In genomic region chr17:24649581-24650069, GRCm38 (mm10) we compare ENCODE assay signal across 8 mouse cellular contexts. TPM values are rescaled to one million over a fixed set of nuclear protein-coding genes. Genes with fewer than 3 reads are reported as not detected.
DNase-seq lines count a peak whose midpoint lies in the region; ATAC-seq and TF ChIP-seq lines count a peak whose summit lies in the region.

No protein-coding gene starts in this region.

- peaks cover 22% of the 10 kb centered on the region for H3K4me1 ChIP-seq in embryonic facial prominence, embryonic 14.5 days (ENCODE audit: control insufficient read depth, insufficient read depth, low read length)
- 0 out of 2 replicates have a peak, but pooled peaks cover 5% of the 10 kb centered on the region for H3K4me1 ChIP-seq in hindbrain, embryonic 11.5 days (replicated peaks; ENCODE audit: control insufficient read depth, insufficient read depth, low read length)
- H3K4me1 ChIP-seq in midbrain, postnatal 0 days (ENCODE audit: insufficient read depth, low read length), result peaks cover 9% of the 10 kb centered on the region

- DNase-seq in gastrocnemius, postnatal 10 days, result peak; percentile 48
- DNase-seq in gastrocnemius, adult 18-20 months (ENCODE audit: low spot score), result no peak
- DNase-seq in MN1 (ENCODE audit: low spot score), result peak; percentile 63
- DNase-seq in embryonic facial prominence, embryonic 14.5 days (ENCODE audit: low spot score), result no peak
- DNase-seq in hindbrain, embryonic 11.5 days (ENCODE audit: low spot score), result no peak
- peak; percentile 32 for DNase-seq in liver
- DNase-seq in midbrain, postnatal 0 days (ENCODE audit: low spot score), result no peak
- no peak for DNase-seq in layer of hippocampus, postnatal 36 days

- peak; percentile 24; the same call in 1 of the 2 replicates for ATAC-seq in embryonic facial prominence, embryonic 14.5 days (ENCODE audit: low read depth)
- ATAC-seq in hindbrain, embryonic 11.5 days (ENCODE audit: low FRiP score), result peak; percentile 62
- peak; percentile 70 for ATAC-seq in midbrain, postnatal 0 days (ENCODE audit: low FRiP score)

- WGBS in embryonic facial prominence, embryonic 14.5 days, result 1% methylated on average over 19 of the region's 35 CpGs
- under 1% methylated on average over 34 of the region's 35 CpGs for WGBS in hindbrain, embryonic 11.5 days
- under 1% methylated on average over 26 of the region's 35 CpGs for WGBS in midbrain, postnatal 0 days

- H3K9me3 ChIP-seq in embryonic facial prominence, embryonic 14.5 days (ENCODE audit: control insufficient read depth, low read length), result no peaks in the 10 kb centered on the region
- H3K9me3 ChIP-seq in hindbrain, embryonic 11.5 days (ENCODE audit: control insufficient read depth, low read length), result no peaks in the 10 kb centered on the region
- H3K9me3 ChIP-seq in midbrain, postnatal 0 days (ENCODE audit: low read length), result no peaks in the 10 kb centered on the region

- no peaks in the 10 kb centered on the region for H3K27me3 ChIP-seq in embryonic facial prominence, embryonic 14.5 days (replicated peaks; ENCODE audit: control insufficient read depth, insufficient read depth, low read length)
- peaks cover 15% of the 10 kb centered on the region for H3K27me3 ChIP-seq in hindbrain, embryonic 11.5 days (ENCODE audit: control insufficient read depth, insufficient read depth, low read length)
- no peaks in the 10 kb centered on the region for H3K27me3 ChIP-seq in midbrain, postnatal 0 days (ENCODE audit: insufficient read depth, low read length)

- peak overlapping the region; percentile 87 for H3K4me3 ChIP-seq in embryonic facial prominence, embryonic 14.5 days (ENCODE audit: low read depth, low read length)
- peak overlapping the region; percentile 59 for H3K4me3 ChIP-seq in hindbrain, embryonic 11.5 days (ENCODE audit: low read depth, low read length)
- H3K4me3 ChIP-seq in midbrain, postnatal 0 days (ENCODE audit: low read depth, low read length), result peak overlapping the region; percentile 87

- TF ChIP-seq CTCF in midbrain, postnatal 0 days (IDR thresholded peaks at IDR 0.05), result no peak

- peak overlapping the region; percentile 87 for H3K9ac ChIP-seq in embryonic facial prominence, embryonic 14.5 days (ENCODE audit: low read depth, low read length)
- H3K9ac ChIP-seq in hindbrain, embryonic 11.5 days (ENCODE audit: low read depth, low read length), result peak overlapping the region; percentile 73
- H3K9ac ChIP-seq in midbrain, postnatal 0 days (replicated peaks; ENCODE audit: low read length, poor library complexity, severe bottlenecking), result peak overlapping the region; percentile 89

- H3K36me3 ChIP-seq in embryonic facial prominence, embryonic 14.5 days (ENCODE audit: control insufficient read depth, insufficient read depth, low read length), result 0 out of 2 replicates have a peak, but pooled peaks cover 5% of the 10 kb centered on the region
- no peaks in the 10 kb centered on the region for H3K36me3 ChIP-seq in hindbrain, embryonic 11.5 days (ENCODE audit: control insufficient read depth, insufficient read depth, low read length)
- H3K36me3 ChIP-seq in midbrain, postnatal 0 days (ENCODE audit: insufficient read depth, low read length), result 0 out of 2 replicates have a peak, but pooled peaks cover 4% of the 10 kb centered on the region

- peak overlapping the region; percentile 97 for H3K4me2 ChIP-seq in embryonic facial prominence, embryonic 14.5 days (ENCODE audit: low read depth, low read length)
- H3K4me2 ChIP-seq in hindbrain, embryonic 11.5 days (replicated peaks; ENCODE audit: low read depth, low read length), result peak overlapping the region; percentile 100
- H3K4me2 ChIP-seq in midbrain, postnatal 0 days (ENCODE audit: low read depth, low read length, poor library complexity, severe bottlenecking), result peak overlapping the region; percentile 94

- peak overlapping the region; percentile 55 for H3K27ac ChIP-seq in embryonic facial prominence, embryonic 14.5 days (replicated peaks; ENCODE audit: low read depth, low read length)
- no peak overlapping the region for H3K27ac ChIP-seq in hindbrain, embryonic 11.5 days (ENCODE audit: low read depth, low read length)
- H3K27ac ChIP-seq in midbrain, postnatal 0 days (ENCODE audit: low read depth, low read length), result peak overlapping the region; percentile 80

RNA-seq across cellular contexts. Expression of gene Slc9a3r2, which starts 0.5 kb away (rescaled TPM):
- total RNA-seq in gastrocnemius, postnatal 10 days (2021), result 10 to 100 TPM; 30.1 to 33.4 TPM
- total RNA-seq in gastrocnemius, adult 18-20 months (2021), result 10 to 100 TPM; 31.8 to 55.0 TPM
- polyA plus RNA-seq in embryonic facial prominence, embryonic 14.5 days (2014; fragmentation: Nextera tagmentation; extraction: Ambion mirVana), result 56.7 and 57.7 TPM in 2 replicates
- polyA plus RNA-seq in hindbrain, embryonic 11.5 days (2014; fragmentation: Nextera tagmentation; extraction: Ambion mirVana), result 36.0 and 36.3 TPM in 2 replicates
- total RNA-seq in midbrain, postnatal 0 days (2014; rRNA removed), result 61.7 and 62.8 TPM in 2 replicates
- polyA plus RNA-seq in midbrain, postnatal 0 days (2015; fragmentation: Nextera tagmentation; extraction: Ambion mirVana), result 52.1 and 52.7 TPM in 2 replicates
- 10 to 100 TPM; 41.1 to 43.3 TPM for total RNA-seq in layer of hippocampus, postnatal 36 days (2021)

RNA-seq across cellular contexts. Expression of gene Npw, which starts 8.6 kb away (rescaled TPM):
- total RNA-seq in gastrocnemius, postnatal 10 days (2021), result not detected
- total RNA-seq in gastrocnemius, adult 18-20 months (2021), result not detected
- 0.82 and 1.4 TPM in 2 replicates for polyA plus RNA-seq in embryonic facial prominence, embryonic 14.5 days (2014; fragmentation: Nextera tagmentation; extraction: Ambion mirVana)
- not detected in 2 replicates for polyA plus RNA-seq in hindbrain, embryonic 11.5 days (2014; fragmentation: Nextera tagmentation; extraction: Ambion mirVana)
- total RNA-seq in midbrain, postnatal 0 days (2014; rRNA removed), result not detected in 2 replicates
- 0.59 and 0.86 TPM in 2 replicates for polyA plus RNA-seq in midbrain, postnatal 0 days (2015; fragmentation: Nextera tagmentation; extraction: Ambion mirVana)
- 1 to 10 TPM; 1.7 to 2.9 TPM for total RNA-seq in layer of hippocampus, postnatal 36 days (2021)

RNA-seq across cellular contexts. Expression of gene Nthl1, which starts 17.1 kb away (rescaled TPM):
- total RNA-seq in gastrocnemius, postnatal 10 days (2021), result 1 to 10 TPM; 4.3 TPM
- total RNA-seq in gastrocnemius, adult 18-20 months (2021), result 1 to 10 TPM; 2.5 to 3.5 TPM
- 16.8 and 19.1 TPM in 2 replicates for polyA plus RNA-seq in embryonic facial prominence, embryonic 14.5 days (2014; fragmentation: Nextera tagmentation; extraction: Ambion mirVana)
- polyA plus RNA-seq in hindbrain, embryonic 11.5 days (2014; fragmentation: Nextera tagmentation; extraction: Ambion mirVana), result 12.0 and 16.2 TPM in 2 replicates
- total RNA-seq in midbrain, postnatal 0 days (2014; rRNA removed), result 4.5 and 6.2 TPM in 2 replicates
- 6.0 and 7.2 TPM in 2 replicates for polyA plus RNA-seq in midbrain, postnatal 0 days (2015; fragmentation: Nextera tagmentation; extraction: Ambion mirVana)
- 1 to 10 TPM; 3.9 to 6.9 TPM for total RNA-seq in layer of hippocampus, postnatal 36 days (2021)

RNA-seq across cellular contexts. Expression of gene Tsc2, which starts 17.2 kb away (rescaled TPM):
- 10 to 100 TPM; 51.7 to 61.1 TPM for total RNA-seq in gastrocnemius, postnatal 10 days (2021)
- total RNA-seq in gastrocnemius, adult 18-20 months (2021), result 100 to 1,000 TPM in 1 of 2 experiments, 10 to 100 TPM in 1; 83.2 to 105 TPM
- polyA plus RNA-seq in embryonic facial prominence, embryonic 14.5 days (2014; fragmentation: Nextera tagmentation; extraction: Ambion mirVana), result 60.8 and 71.2 TPM in 2 replicates
- polyA plus RNA-seq in hindbrain, embryonic 11.5 days (2014; fragmentation: Nextera tagmentation; extraction: Ambion mirVana), result 46.5 and 53.6 TPM in 2 replicates
- 106 and 114 TPM in 2 replicates for total RNA-seq in midbrain, postnatal 0 days (2014; rRNA removed)
- polyA plus RNA-seq in midbrain, postnatal 0 days (2015; fragmentation: Nextera tagmentation; extraction: Ambion mirVana), result 56.6 and 61.7 TPM in 2 replicates
- 100 to 1,000 TPM; 181 to 184 TPM for total RNA-seq in layer of hippocampus, postnatal 36 days (2021)

RNA-seq across cellular contexts. Expression of gene Zfp598, which starts 19.9 kb away (rescaled TPM):
- total RNA-seq in gastrocnemius, postnatal 10 days (2021), result 10 to 100 TPM; 18.0 to 21.0 TPM
- 10 to 100 TPM; 23.1 to 25.4 TPM for total RNA-seq in gastrocnemius, adult 18-20 months (2021)
- 23.7 and 25.2 TPM in 2 replicates for polyA plus RNA-seq in embryonic facial prominence, embryonic 14.5 days (2014; fragmentation: Nextera tagmentation; extraction: Ambion mirVana)
- 24.7 and 24.8 TPM in 2 replicates for polyA plus RNA-seq in hindbrain, embryonic 11.5 days (2014; fragmentation: Nextera tagmentation; extraction: Ambion mirVana)
- total RNA-seq in midbrain, postnatal 0 days (2014; rRNA removed), result 36.4 and 40.0 TPM in 2 replicates
- 15.7 and 16.4 TPM in 2 replicates for polyA plus RNA-seq in midbrain, postnatal 0 days (2015; fragmentation: Nextera tagmentation; extraction: Ambion mirVana)
- 10 to 100 TPM; 38.2 to 43.5 TPM for total RNA-seq in layer of hippocampus, postnatal 36 days (2021)

Comparison
In these comparisons a context has a peak if more than half of its experiments do, and no peak if none do; other contexts are left out.
1. DNase-seq: peak in gastrocnemius, postnatal 10 days (single experiment), MN1 (single experiment) and liver (single experiment); none in gastrocnemius, adult 18-20 months (single experiment), embryonic facial prominence, embryonic 14.5 days (single experiment), hindbrain, embryonic 11.5 days (single experiment), midbrain, postnatal 0 days (single experiment) and layer of hippocampus, postnatal 36 days (0 of 2).
2. Peak in every context shown above with its lines, with median percentiles within 50 percentile points of each other: ATAC-seq, H3K4me2 ChIP-seq, H3K4me3 ChIP-seq and H3K9ac ChIP-seq.